Mouse (Mus musculus) midbrain, embryonic 13.5 days (tissue): ENCODE data around the gene Kif11. TPM values are rescaled to one million over a fixed set of nuclear protein-coding genes. Genes with fewer than 3 reads are reported as not detected.

Experiments used
- ATAC-seq: fragments of 200-750 bp; cut with Nextera tagmentation; 2 replicates; pipeline ENCODE4 v1.8.0; 2017; ENCODE audit warnings: mild to moderate bottlenecking, moderate TSS enrichment, moderate library complexity
- H3K27ac ChIP-seq: fragments of 300-500 bp; sonication (generic); 2 replicates; pipeline ENCODE4 v1.5.1; 2015; ENCODE audit warnings: inconsistent platforms, mild to moderate bottlenecking, moderate library complexity
- H3K27me3 ChIP-seq: fragments of 300-500 bp; sonication (generic); 2 replicates; pipeline ENCODE4 v1.6.1; 2015; ENCODE audit warnings: mild to moderate bottlenecking, inconsistent platforms
- H3K36me3 ChIP-seq: fragments of 300-500 bp; sonication (generic); 2 replicates; pipeline ENCODE4 v1.6.1; 2015; ENCODE audit warnings: mild to moderate bottlenecking, inconsistent platforms
- H3K4me1 ChIP-seq: fragments of 300-500 bp; sonication (generic); replicated peaks from 2 replicates; pipeline ENCODE4 v1.6.1; 2015; ENCODE audit warnings: inconsistent platforms
- H3K4me2 ChIP-seq: fragments of 300-500 bp; sonication (generic); replicated peaks from 2 replicates; pipeline ENCODE4 v1.6.1; 2015; ENCODE audit warnings: moderate library complexity, mild to moderate bottlenecking, inconsistent platforms
- H3K4me3 ChIP-seq: fragments of 300-500 bp; sonication (generic); replicated peaks from 2 replicates; pipeline ENCODE4 v1.5.1; 2015; ENCODE audit warnings: mild to moderate bottlenecking, inconsistent platforms
- H3K9ac ChIP-seq: fragments of 300-500 bp; sonication (generic); replicated peaks from 2 replicates; pipeline ENCODE4 v1.6.1; 2015; ENCODE audit warnings: mild to moderate bottlenecking, inconsistent platforms
- H3K9me3 ChIP-seq: fragments of 300-500 bp; sonication (generic); 2 replicates; pipeline ENCODE4 v1.6.1; 2016; ENCODE audit warnings: mild to moderate bottlenecking, inconsistent platforms
- WGBS: fragments of 180-500 bp; shearing (Covaris S2); methylation state at CpG from one replicate; pipeline ENCODE4 v1.1.7; 2015; 5-methylcytosine and 5-hydroxymethylcytosine counted together
- polyA plus RNA-seq: library from polyadenylated mRNA; unstranded; fragments of >200 nt; fragmentation: Nextera tagmentation; extraction: Ambion mirVana; gene quantifications from 2 replicates; pipeline ENCODE4 v1.2.1, GENCODE M21; 2015

The Kif11 gene
- polyA plus RNA-seq, 1 experiment from 2014 or later, result 27.1 TPM

DNA sequence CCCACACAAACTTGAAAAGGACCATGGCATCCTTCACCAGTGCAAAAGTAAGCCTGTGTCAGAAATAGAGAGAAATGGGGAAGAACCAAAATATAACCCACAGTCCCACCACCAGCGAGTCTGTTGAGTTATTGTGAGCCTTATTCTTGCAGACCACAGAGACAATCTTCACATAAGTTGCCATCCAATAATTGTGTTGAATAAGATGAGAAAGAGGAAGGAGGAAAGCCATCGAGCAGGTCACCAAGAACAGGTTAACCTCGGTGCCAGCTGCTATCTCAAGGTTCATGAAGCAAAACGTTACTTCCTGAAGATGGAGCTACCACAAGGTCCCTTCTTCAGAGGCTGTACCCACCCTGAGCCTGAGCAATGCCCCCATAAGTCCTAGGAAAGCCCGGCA, 90.8 kb downstream of the Kif11 start:
- no peaks in the 10 kb centered on the region for H3K36me3 ChIP-seq
- peaks cover 7% of the 10 kb centered on the region; the same call in 1 of the 2 replicates for H3K4me1 ChIP-seq
- no peak overlapping the region for H3K4me2 ChIP-seq
- no peak overlapping the region for H3K9ac ChIP-seq
- H3K4me3 ChIP-seq, result no peak overlapping the region
- no peak for ATAC-seq
- no peaks in the 10 kb centered on the region for H3K27me3 ChIP-seq
- WGBS, result 89% methylated on average over 5 of the region's 5 CpGs
- H3K27ac ChIP-seq, result no peak overlapping the region
- H3K9me3 ChIP-seq, result no peaks in the 10 kb centered on the region

- Histone ChIP-seq H3K4me3 (no peak overlapping the region), H3K27ac (no peak overlapping the region), H3K9ac (no peak overlapping the region), H3K36me3 (no peaks in the 10 kb centered on the region), H3K4me1 (peaks cover 7% of the 10 kb centered on the region; the same call in 1 of the 2 replicates), H3K9me3 (no peaks in the 10 kb centered on the region), H3K27me3 (no peaks in the 10 kb centered on the region), H3K4me2 (no peak overlapping the region)
- 57% methylated on average over 6 of the region's 6 CpGs for WGBS
- no peak for ATAC-seq
These were observed 92.8 kb downstream of the Kif11 start for GRCm38 (mm10) chr19:37468841-37469566.

Other genes starting within 250 kb of the Kif11 start
- gene March5, start 168.9 kb upstream of the Kif11 start, polyA plus RNA-seq, result 119 and 126 TPM in 2 replicates
- gene Cpeb3, start 167.8 kb upstream of the Kif11 start, polyA plus RNA-seq, result 7.7 and 11.0 TPM in 2 replicates
- gene Ide, start 38.6 kb upstream of the Kif11 start, polyA plus RNA-seq, result 34.2 and 34.4 TPM in 2 replicates
- gene Hhex, start 58.4 kb downstream of the Kif11 start, polyA plus RNA-seq, result 4.9 and 5.1 TPM in 2 replicates
- 12.6 and 13.0 TPM in 2 replicates for gene Exoc6, start 174.0 kb downstream of the Kif11 start, polyA plus RNA-seq